Mouse (Mus musculus) lung, embryonic 14.5 days (tissue): ENCODE data around the gene Stradb. TPM values are rescaled to one million over a fixed set of nuclear protein-coding genes. Genes with fewer than 3 reads are reported as not detected.

Experiments
- ATAC-seq: fragments of 200-750 bp; cut with Nextera tagmentation; 2 replicates; pipeline ENCODE4 v1.8.0; 2017; ENCODE audit warnings: mild to moderate bottlenecking, moderate TSS enrichment, moderate library complexity; ENCODE audit not compliant: insufficient read depth
- DNase-seq: peaks from one replicate; pipeline ENCODE4 v3.0.0-alpha.2; 2015
- H3K27ac ChIP-seq: fragments of 300-500 bp; sonication (generic); 2 replicates; pipeline ENCODE4 v1.5.1; 2014; ENCODE audit warnings: low read depth, mild to moderate bottlenecking, moderate library complexity
- H3K27me3 ChIP-seq: fragments of 300-500 bp; sonication (generic); 2 replicates; pipeline ENCODE4 v1.6.1; 2014; ENCODE audit warnings: low read length, control low read depth; ENCODE audit not compliant: insufficient read depth
- H3K36me3 ChIP-seq: fragments of 300-500 bp; sonication (generic); 2 replicates; pipeline ENCODE4 v1.6.1; 2014; ENCODE audit warnings: control low read depth; ENCODE audit not compliant: insufficient read depth
- H3K4me1 ChIP-seq: fragments of 300-500 bp; sonication (generic); 2 replicates; pipeline ENCODE4 v1.6.1; 2014; ENCODE audit warnings: antibody characterized with exemption, control low read depth; ENCODE audit not compliant: insufficient read depth
- H3K4me2 ChIP-seq: fragments of 300-500 bp; sonication (generic); 2 replicates; pipeline ENCODE4 v1.6.1; 2014; ENCODE audit warnings: mild to moderate bottlenecking
- H3K4me3 ChIP-seq: fragments of 300-500 bp; sonication (generic); 2 replicates; pipeline ENCODE4 v1.5.1; 2014; ENCODE audit warnings: low read depth, low read length
- H3K9ac ChIP-seq: fragments of 300-500 bp; sonication (generic); 2 replicates; pipeline ENCODE4 v1.6.1; 2014
- H3K9me3 ChIP-seq: fragments of 300-500 bp; sonication (generic); 2 replicates; pipeline ENCODE4 v1.6.1; 2016; ENCODE audit warnings: low read depth, low read length, control low read depth
- CTCF ChIP-seq: IDR thresholded peaks from 2 replicates; pipeline ENCODE4 v1.5.1; 2016; ENCODE audit warnings: antibody characterized with exemption, low read depth
- WGBS: fragments of 180-500 bp; shearing (Covaris S2); extraction: QIAGEN DNeasy Blood & Tissue Kit; methylation state at CpG from one replicate; pipeline ENCODE4 v1.1.7; 2014; 5-methylcytosine and 5-hydroxymethylcytosine counted together
- polyA plus RNA-seq: library from polyadenylated mRNA; unstranded; fragments of >200 nt; fragmentation: Nextera tagmentation; extraction: Ambion mirVana; gene quantifications from 2 replicates; pipeline ENCODE4 v1.2.1, GENCODE M21; 2014

The Stradb gene
- polyA plus RNA-seq, 1 experiment from 2014 or later = 25.9 TPM

DNA sequence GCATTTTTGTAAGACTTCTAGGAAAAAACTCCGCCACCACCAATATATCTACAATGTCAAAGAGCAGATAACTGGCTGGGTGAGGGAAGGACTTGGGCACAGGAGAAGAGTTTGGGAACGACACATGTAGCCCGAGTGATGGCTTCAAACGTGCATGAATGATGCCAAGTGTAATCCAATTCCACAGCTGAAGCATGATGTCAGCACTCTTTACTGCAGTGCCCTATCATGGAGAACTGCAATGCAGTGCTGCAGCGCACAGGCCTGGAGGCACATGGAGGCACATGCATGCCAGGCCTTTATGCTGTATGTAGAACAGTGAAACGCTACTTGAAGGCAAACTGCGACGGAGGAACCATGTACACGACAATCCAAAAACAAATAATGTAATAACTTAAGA, 26.6 kb upstream of the Stradb start:
- peaks cover 18% of the 10 kb centered on the region for H3K36me3 ChIP-seq
- H3K4me2 ChIP-seq = no peak overlapping the region
- H3K4me3 ChIP-seq = no peak overlapping the region
- H3K27me3 ChIP-seq = no peaks in the 10 kb centered on the region
- peaks cover 3% of the 10 kb centered on the region; the same call in 1 of the 2 replicates for H3K4me1 ChIP-seq
- H3K9me3 ChIP-seq = no peaks in the 10 kb centered on the region
- WGBS = 90% methylated on average over 9 of the region's 9 CpGs
- H3K27ac ChIP-seq = no peak overlapping the region
- no peak for TF ChIP-seq CTCF
- no peak overlapping the region for H3K9ac ChIP-seq
- ATAC-seq = no peak
- no peak for DNase-seq

DNA sequence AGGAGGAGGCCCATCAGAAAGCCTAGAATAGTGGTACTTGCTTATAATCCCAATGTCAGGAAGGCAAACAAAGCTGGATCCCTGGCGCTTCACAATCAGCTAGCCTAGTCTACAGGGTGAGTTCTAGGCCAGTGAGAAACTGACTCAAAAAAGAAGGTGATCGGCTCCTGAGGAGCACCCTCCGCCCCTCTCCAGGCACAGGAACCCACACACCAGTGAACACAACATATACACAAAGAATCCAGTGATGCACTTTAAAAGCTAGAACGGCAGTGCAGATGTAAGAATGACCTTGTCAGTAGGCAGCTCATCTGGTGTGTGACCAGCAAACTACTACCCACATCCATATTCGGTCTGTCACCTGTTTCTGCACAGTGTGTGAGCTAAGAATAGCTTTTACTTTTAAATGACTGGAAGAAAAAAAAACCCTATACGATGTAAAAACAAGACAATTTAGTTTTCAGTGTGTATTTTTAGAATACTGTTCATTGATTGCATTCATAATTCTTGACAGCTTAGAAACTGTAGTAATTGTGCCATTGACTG, 23.7 kb upstream of the Stradb start:
- DNase-seq = no peak
- Histone ChIP-seq H3K9ac (no peak overlapping the region), H3K4me1 (peaks cover 5% of the 10 kb centered on the region; the same call in 1 of the 2 replicates)

DNA sequence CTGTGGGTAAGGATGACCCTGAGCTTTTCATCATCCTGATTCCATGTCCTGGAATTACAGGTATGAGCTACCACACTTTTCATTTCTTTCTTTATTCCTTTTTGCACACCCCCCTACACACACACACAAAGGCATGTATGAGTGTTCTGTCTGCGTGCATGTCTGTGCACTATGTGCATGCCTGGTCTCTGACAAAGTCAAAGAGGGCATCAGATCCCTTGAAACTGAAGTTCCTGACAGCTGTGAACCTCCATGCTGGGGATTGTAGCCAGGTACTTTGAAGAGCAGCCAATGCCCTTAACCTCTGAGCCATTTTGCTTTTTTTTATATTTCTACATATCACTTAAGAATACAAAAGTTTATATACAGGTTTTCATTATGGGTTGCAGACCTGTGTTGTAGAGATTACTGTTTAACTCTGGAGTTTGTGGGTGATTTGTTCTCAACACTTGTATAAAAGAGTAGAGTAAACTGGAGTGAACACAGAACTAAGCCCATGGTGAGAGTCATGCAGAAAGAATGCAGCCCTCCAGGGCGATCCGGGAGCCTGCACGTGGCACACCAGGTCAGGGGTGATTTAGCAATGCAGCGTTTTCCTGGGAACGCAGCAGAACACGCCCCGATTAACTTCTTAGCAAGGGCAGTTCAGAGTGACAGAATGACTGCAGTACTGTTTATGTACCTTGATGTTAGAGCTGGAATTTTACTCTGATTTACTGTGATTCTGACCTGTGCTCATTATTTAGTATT, 22.2 kb upstream of the Stradb start:
- Histone ChIP-seq H3K4me3 (no peak overlapping the region), H3K27me3 (no peaks in the 10 kb centered on the region), H3K9me3 (no peaks in the 10 kb centered on the region), H3K4me1 (peaks cover 5% of the 10 kb centered on the region; the same call in 1 of the 2 replicates), H3K27ac (peak overlapping the region; percentile 39; the same call in 1 of the 2 replicates), H3K36me3 (peaks cover 6% of the 10 kb centered on the region), H3K4me2 (no peak overlapping the region), H3K9ac (no peak overlapping the region)
- no peak for TF ChIP-seq CTCF
- ATAC-seq (peak; percentile 77; the same call in 1 of the 2 replicates), DNase-seq (peak; percentile 71)
- WGBS = 13% methylated on average over 8 of the region's 8 CpGs

More for the DNA sequence above, 23.7 kb upstream of the Stradb start:
- H3K4me2 ChIP-seq = no peak overlapping the region
- no peaks in the 10 kb centered on the region for H3K27me3 ChIP-seq
- peaks cover 20% of the 10 kb centered on the region for H3K36me3 ChIP-seq
- WGBS = 80% methylated on average over 6 of the region's 6 CpGs
- H3K9me3 ChIP-seq = no peaks in the 10 kb centered on the region
- TF ChIP-seq CTCF = no peak
- H3K4me3 ChIP-seq = no peak overlapping the region
- H3K27ac ChIP-seq = no peak overlapping the region
- no peak for ATAC-seq

DNA sequence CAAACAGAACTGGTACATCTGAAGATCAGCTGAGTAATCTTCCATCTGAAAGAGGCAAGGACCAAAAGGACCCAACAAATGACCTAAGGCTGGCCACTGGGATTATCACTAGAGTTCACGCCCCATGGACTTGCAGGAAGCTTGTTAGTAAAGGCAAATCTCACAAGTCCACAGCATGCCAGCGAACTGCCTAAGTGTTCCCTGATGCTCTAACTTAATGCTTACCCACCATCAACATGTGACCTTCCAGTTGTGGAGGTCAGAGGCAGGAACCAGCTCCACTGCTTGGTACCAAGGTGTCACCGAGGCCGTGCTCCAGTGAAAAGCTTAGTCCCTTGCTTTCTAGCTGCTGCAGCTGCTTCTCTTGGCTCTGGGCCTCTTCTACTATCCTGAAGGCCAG, 21.5 kb upstream of the Stradb start:
- H3K4me2 ChIP-seq = no peak overlapping the region
- WGBS = 69% methylated on average over 4 of the region's 4 CpGs
- H3K27ac ChIP-seq = no peak overlapping the region
- H3K4me3 ChIP-seq = no peak overlapping the region
- H3K9me3 ChIP-seq = no peaks in the 10 kb centered on the region
- H3K36me3 ChIP-seq = 0 out of 2 replicates have a peak, but pooled peaks cover 3% of the 10 kb centered on the region
- no peak for ATAC-seq
- peaks cover 5% of the 10 kb centered on the region; the same call in 1 of the 2 replicates for H3K4me1 ChIP-seq
- DNase-seq = no peak
- H3K27me3 ChIP-seq = no peaks in the 10 kb centered on the region
- H3K9ac ChIP-seq = no peak overlapping the region
- TF ChIP-seq CTCF = no peak

DNA sequence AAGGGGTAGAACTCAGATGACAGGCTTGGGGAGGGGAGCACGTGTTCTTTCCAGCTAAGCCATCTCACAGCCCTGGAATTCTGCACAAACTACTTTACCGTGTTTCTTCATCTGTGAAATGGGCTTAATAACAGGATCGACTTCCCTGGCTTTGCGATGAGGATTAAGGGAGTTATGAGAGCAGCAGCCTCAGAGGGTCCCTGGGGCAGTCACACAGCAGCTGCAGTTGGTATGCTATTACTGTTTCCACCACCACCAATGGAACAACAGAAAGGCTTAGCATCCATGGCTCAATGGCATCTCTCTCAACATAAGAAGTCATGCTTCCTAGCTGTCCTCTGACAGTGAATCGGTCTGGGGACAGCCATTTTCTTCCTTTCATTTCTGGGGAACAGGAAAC, 20.8 kb upstream of the Stradb start:
- H3K4me3 ChIP-seq = no peak overlapping the region
- no peak for TF ChIP-seq CTCF
- no peak for DNase-seq
- WGBS = 89% methylated on average over 5 of the region's 5 CpGs
- H3K9me3 ChIP-seq = no peaks in the 10 kb centered on the region
- ATAC-seq = no peak
- H3K27ac ChIP-seq = no peak overlapping the region
- H3K4me2 ChIP-seq = no peak overlapping the region
- 0 out of 2 replicates have a peak, but pooled peaks cover 3% of the 10 kb centered on the region for H3K36me3 ChIP-seq
- no peaks in the 10 kb centered on the region for H3K27me3 ChIP-seq
- peaks cover 5% of the 10 kb centered on the region; the same call in 1 of the 2 replicates for H3K4me1 ChIP-seq
- H3K9ac ChIP-seq = no peak overlapping the region

DNA sequence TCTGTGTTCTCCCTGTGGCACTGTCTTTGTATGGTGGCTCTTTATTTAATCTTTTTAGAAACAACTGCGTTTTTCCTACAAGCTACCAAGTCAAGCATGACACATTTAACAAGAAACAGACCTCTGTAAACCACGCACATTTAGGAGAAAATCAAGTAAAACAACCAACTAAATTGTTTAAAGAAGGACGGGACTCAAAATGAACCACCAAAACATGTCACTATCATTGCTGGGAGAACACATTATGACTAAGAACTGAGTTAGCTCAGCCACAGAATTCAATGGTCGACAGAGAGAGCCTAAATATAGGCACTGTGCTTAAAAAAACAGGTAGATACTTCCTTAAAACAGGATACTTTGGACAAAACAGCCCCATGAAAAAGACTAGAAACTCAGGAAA, 20.3 kb upstream of the Stradb start:
- H3K9me3 ChIP-seq = no peaks in the 10 kb centered on the region
- 0 out of 2 replicates have a peak, but pooled peaks cover 3% of the 10 kb centered on the region for H3K36me3 ChIP-seq
- H3K9ac ChIP-seq = no peak overlapping the region
- peak overlapping the region; percentile 3; the same call in 1 of the 2 replicates for H3K27ac ChIP-seq
- DNase-seq = no peak
- WGBS = 60% methylated on average over 4 of the region's 4 CpGs
- no peak for TF ChIP-seq CTCF
- H3K4me3 ChIP-seq = no peak overlapping the region
- no peak overlapping the region; the same call in 1 of the 2 replicates for H3K4me2 ChIP-seq
- no peak for ATAC-seq
- H3K27me3 ChIP-seq = no peaks in the 10 kb centered on the region
- peaks cover 5% of the 10 kb centered on the region; the same call in 1 of the 2 replicates for H3K4me1 ChIP-seq
